Mouse (Mus musculus) layer of hippocampus, adult 18-20 months (tissue): ENCODE measurements at regions not wholly inside any gene's neighbourhood (a gene's known extent, or its start where the extent isn't known, plus 50 kb on each side); places are given as distances from the start of the nearest gene placed in this dataset.

Experiments used
- DNase-seq, 2 experiments: peaks; one replicate each; pipeline ENCODE4 v3.0.0; 2022; ENCODE audit warnings: low spot score in 2 of 2

- DNase-seq, result peak in 1 of 2 experiments; percentile 24
Observed at GRCm38 (mm10) chr8:4411126-4411525, 81.7 kb upstream of the Cers4 start.

- DNase-seq, result no peak
Observed at GRCm38 (mm10) chr8:4411836-4412235, 81.0 kb upstream of the Cers4 start.

- peak; percentile 9 to 74 for DNase-seq
Observed at GRCm38 (mm10) chr8:4413206-4413605, 79.6 kb upstream of the Cers4 start.

- DNase-seq, result no peak
Observed at GRCm38 (mm10) chr8:4413764-4414163, 79.1 kb upstream of the Cers4 start.

- DNase-seq, result no peak
Observed at GRCm38 (mm10) chr8:4417141-4417540, 75.7 kb upstream of the Cers4 start.

GRCm38 (mm10) chr8:4433161-4433560 lies 59.7 kb upstream of the Cers4 start:
- DNase-seq, result no peak

GRCm38 (mm10) chr8:4436546-4436945 lies 56.3 kb upstream of the Cers4 start:
- DNase-seq, result no peak
